Mouse (Mus musculus): Measurements from ENCODE around the gene Gm4894.

- no peak for TF ChIP-seq CTCF (IDR thresholded peaks at IDR 0.05; ENCODE audit: insufficient read depth, low read length)
- TF ChIP-seq POLR2A (IDR thresholded peaks at IDR 0.05; ENCODE audit: borderline replicate concordance, extremely low read depth, low read depth, low read length): no peak
Measured at GRCm38 (mm10) chr9:49214734-49215133, 35.6 kb upstream of the Gm4894 start.

All from lung, adult 2 months (tissue).